Mouse (Mus musculus) cerebellum, postnatal 36 days (tissue): Measurements from ENCODE around the gene Olfr746.

Experiments
- DNase-seq, 2 experiments: peaks; one replicate each; pipeline ENCODE4 v3.0.0; 2021 to 2022; ENCODE audit warnings: mixed read lengths in 2 of 2

Olfr746 gene

DNA sequence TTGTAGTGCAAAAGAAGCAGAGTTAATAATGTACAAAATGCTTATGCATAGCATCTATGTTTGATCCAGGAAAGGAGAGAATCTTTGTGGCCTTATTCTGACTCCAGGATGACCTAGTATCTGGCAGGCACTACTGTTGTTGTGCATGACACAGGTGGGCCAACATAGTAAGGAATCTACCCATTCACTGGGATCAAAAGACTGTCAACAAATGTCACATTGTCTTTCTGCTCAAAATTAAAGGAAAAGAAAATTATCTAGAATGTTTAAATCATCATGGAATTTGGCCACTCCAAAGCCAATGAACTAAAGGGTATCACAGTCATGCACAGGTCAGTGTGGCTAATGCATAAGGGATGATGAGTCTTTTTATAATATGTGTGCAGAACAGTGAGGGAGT, at the start of gene Olfr746:
Gene Olfr746, plus strand, starts transcription at position 301 of the 400 bp plus-strand sequence.
- DNase-seq: no peak

DNA sequence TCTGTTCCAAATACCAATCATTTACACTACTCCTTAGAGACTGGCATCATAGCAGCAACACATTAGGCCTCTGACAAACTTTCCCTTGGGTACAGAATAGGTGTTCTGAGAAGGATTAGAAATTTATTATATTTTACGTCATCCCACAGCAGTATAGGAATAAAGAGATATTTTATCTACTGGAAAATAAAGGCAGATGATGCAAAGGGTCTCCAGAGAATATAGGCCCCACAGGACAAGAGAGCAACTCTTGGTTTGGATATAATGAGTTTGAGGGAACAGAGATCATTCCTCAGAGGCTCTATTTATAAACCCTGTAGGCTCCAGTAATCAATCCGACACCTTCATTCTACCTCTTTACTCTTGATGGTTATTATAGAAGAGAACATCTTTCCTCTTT, 32.3 kb upstream of the Olfr746 start, which contains the start of gene Olfr744:
Gene Olfr744, plus strand, starts transcription at position 301 of the 400 bp plus-strand sequence.
- DNase-seq: no peak

DNA sequence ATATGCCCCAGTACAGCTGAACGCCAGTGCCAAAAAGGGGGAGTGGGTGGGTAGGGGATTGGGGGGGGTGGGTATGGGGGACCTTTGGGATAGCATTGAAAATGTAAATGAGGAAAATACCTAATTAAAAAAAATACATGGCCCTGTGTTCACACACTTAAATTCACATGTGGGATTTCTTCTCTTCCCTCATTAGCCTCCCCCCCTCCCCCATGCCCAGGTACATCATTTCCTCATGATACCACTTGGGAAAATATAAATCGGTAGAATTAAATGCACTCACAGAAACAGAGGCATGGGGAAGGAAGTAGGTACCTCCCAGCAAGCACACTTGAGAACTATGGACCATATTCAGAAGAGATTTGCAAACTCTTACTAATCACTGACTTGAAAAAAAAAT, 7.8 kb upstream of the Olfr746 start, which contains the start of gene Olfr745:
Gene Olfr745, plus strand, starts transcription at position 301 of the 400 bp plus-strand sequence.
- no peak for DNase-seq

DNA sequence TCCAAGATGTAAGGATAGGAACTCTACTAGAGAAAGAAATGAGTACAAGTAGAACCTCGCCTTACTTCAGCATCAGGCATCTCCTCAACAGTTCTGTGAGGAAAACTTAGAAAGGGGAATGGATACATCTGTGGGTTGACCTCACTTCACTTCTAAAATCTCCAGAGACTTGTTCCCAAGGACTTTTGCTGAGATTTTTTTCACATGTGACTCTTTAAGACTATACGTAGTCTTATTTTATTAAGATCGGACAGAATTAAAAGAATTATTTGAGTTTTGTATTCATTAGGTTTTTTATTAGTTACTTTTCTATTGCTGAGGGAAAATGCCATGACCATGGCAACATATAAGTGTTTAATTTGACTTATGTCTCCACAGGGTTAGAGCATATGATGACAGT, 46.2 kb downstream of the Olfr746 start, which contains the start of gene Olfr747:
Gene Olfr747, minus strand, starts transcription at position 101 of the 400 bp plus-strand sequence.
- no peak for DNase-seq
